Mouse (Mus musculus) heart, embryonic 14.5 days (tissue): ENCODE measurements around the gene Myo18b. TPM values are rescaled to one million over a fixed set of nuclear protein-coding genes. Genes with fewer than 3 reads are reported as not detected.

ENCODE experiments used
- ATAC-seq: fragments of 200-750 bp; cut with Nextera tagmentation; 2 replicates; pipeline ENCODE4 v1.8.0; 2017; ENCODE audit warnings: low read depth, moderate TSS enrichment; ENCODE audit not compliant: insufficient number of reproducible peaks, insufficient read depth, low FRiP score
- H3K27ac ChIP-seq, 2 experiments: fragments of 200-500 bp in 1 of 2; fragments of 300-500 bp in 1 of 2; sonication (generic) in 1 of 2; replicated peaks in 1 of 2; 2 replicates each; pipeline ENCODE4 v1.5.1; 2012 to 2014; ENCODE audit warnings: low read depth in 2 of 2, low read length in 2 of 2, control low read depth in 1 of 2, mild to moderate bottlenecking in 1 of 2, mixed read lengths in 1 of 2; ENCODE audit not compliant: control insufficient read depth in 1 of 2, insufficient read depth in 1 of 2
- H3K27me3 ChIP-seq: fragments of 300-500 bp; sonication (generic); 2 replicates; pipeline ENCODE4 v1.6.1; 2014; ENCODE audit warnings: mild to moderate bottlenecking, low read length, control low read depth; ENCODE audit not compliant: control insufficient read depth, insufficient read depth
- H3K36me3 ChIP-seq: fragments of 300-500 bp; sonication (generic); 2 replicates; pipeline ENCODE4 v1.6.1; 2014; ENCODE audit warnings: mild to moderate bottlenecking, control low read depth, low read length, mixed read lengths; ENCODE audit not compliant: control insufficient read depth, insufficient read depth
- H3K4me1 ChIP-seq, 2 experiments: fragments of 200-500 bp in 1 of 2; fragments of 300-500 bp in 1 of 2; sonication (generic) in 1 of 2; 2 replicates each; pipeline ENCODE4 v1.6.1; 2012 to 2014; ENCODE audit warnings: low read length in 2 of 2, control low read depth in 1 of 2, mixed read lengths in 1 of 2; ENCODE audit not compliant: control insufficient read depth in 2 of 2, insufficient read depth in 2 of 2
- H3K4me2 ChIP-seq: fragments of 300-500 bp; sonication (generic); 2 replicates; pipeline ENCODE4 v1.6.1; 2014; ENCODE audit warnings: mild to moderate bottlenecking, low read length
- H3K4me3 ChIP-seq, 2 experiments: fragments of 200-500 bp in 1 of 2; fragments of 300-500 bp in 1 of 2; sonication (generic) in 1 of 2; 2 replicates each; pipeline ENCODE4 v1.5.1; 2012 to 2014; ENCODE audit warnings: low read length in 2 of 2, mild to moderate bottlenecking in 2 of 2, control low read depth in 1 of 2, low read depth in 1 of 2, moderate library complexity in 1 of 2; ENCODE audit not compliant: control insufficient read depth in 1 of 2, insufficient read depth in 1 of 2
- H3K9ac ChIP-seq: fragments of 300-500 bp; sonication (generic); 2 replicates; pipeline ENCODE4 v1.6.1; 2014; ENCODE audit warnings: mild to moderate bottlenecking, low read length
- H3K9me3 ChIP-seq: fragments of 300-500 bp; sonication (generic); 2 replicates; pipeline ENCODE4 v1.6.1; 2016; ENCODE audit warnings: low read length, control low read depth; ENCODE audit not compliant: control insufficient read depth
- WGBS: fragments of 180-500 bp; shearing (Covaris S2); extraction: QIAGEN DNeasy Blood & Tissue Kit; methylation state at CpG from one replicate; pipeline ENCODE4 v1.1.7; 2014; 5-methylcytosine and 5-hydroxymethylcytosine counted together
- polyA plus RNA-seq: library from polyadenylated mRNA; unstranded; fragments of >200 nt; fragmentation: Nextera tagmentation; extraction: Ambion mirVana; gene quantifications from 2 replicates; pipeline ENCODE4 v1.2.1, GENCODE M21; 2014

Myo18b gene
- polyA plus RNA-seq, 1 experiment from 2014 or later = 33.6 TPM

DNA sequence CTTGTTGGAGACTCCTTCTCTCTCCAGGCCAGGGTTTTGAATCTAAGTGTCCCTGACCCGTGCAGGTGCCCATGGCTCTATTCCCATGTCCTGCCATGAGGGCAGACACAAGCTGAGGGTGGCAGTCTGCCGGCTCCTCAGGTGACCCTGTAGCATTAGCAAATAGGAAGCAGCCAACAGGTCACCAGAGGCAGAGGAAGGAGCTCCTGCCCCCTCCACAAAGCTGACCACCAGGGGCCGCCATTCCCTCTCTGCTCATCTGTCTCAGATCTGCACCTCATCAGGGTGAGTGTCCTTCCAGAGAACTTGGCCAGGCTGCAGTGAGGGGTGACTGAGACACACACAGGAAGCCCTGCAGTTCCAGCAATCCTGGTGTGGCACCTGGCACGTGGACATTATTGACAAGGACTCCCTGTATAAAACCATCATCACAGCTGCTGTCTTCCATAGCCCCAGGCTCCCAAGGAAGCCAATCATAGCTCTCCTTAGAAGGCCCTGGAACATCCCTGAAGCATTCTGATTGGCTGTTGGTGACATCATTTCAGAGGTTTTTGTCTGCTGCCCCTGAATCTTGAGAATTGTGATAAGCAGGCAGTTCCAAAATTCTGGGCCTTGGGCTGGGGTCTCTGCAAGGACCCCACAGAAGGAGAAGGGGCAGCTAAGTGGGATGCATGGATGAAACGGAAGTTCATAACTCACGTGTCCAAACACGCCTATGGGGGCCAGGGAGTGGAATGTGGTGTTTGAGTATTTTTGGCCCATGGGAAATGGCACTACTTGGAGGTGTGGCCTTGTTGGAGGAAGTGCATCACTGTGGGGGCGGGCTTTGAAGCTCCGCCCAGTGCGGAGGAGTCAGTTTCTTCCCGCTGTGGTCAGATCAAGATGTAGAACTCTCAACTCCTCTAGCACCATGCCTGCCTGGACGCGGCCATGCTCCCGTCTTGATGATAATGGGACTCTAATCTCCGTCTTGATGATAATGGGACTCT lies 104.1 kb downstream of the Myo18b start:
- Histone ChIP-seq H3K36me3 (peaks cover 79% of the 10 kb centered on the region), H3K4me1 (peaks cover 13 to 22% of the 10 kb centered on the region in 2 experiments), H3K4me2 (no peak overlapping the region), H3K9me3 (no peaks in the 10 kb centered on the region), H3K4me3 (no peak overlapping the region), H3K27ac (no peak overlapping the region), H3K9ac (no peak overlapping the region), H3K27me3 (no peaks in the 10 kb centered on the region)
- no peak for ATAC-seq
- WGBS = 66% methylated on average over 15 of the region's 15 CpGs

- Histone ChIP-seq H3K27me3 (no peaks in the 10 kb centered on the region), H3K9me3 (no peaks in the 10 kb centered on the region), H3K4me3 (no peak overlapping the region), H3K36me3 (peaks cover 80% of the 10 kb centered on the region), H3K4me2 (no peak overlapping the region), H3K9ac (no peak overlapping the region), H3K4me1 (peaks cover 13 to 22% of the 10 kb centered on the region in 2 experiments), H3K27ac (peak overlapping the region; percentile 69 to 73)
- 29% methylated on average over 4 of the region's 4 CpGs for WGBS
- ATAC-seq = peak; percentile 80
These were observed 105.6 kb downstream of the Myo18b start for GRCm38 (mm10) chr5:112790376-112791111.

GRCm38 (mm10) chr5:112788441-112788840 lies 107.7 kb downstream of the Myo18b start:
- H3K9ac ChIP-seq = no peak overlapping the region
- H3K36me3 ChIP-seq = peaks cover 79% of the 10 kb centered on the region
- H3K9me3 ChIP-seq = no peaks in the 10 kb centered on the region
- 93% methylated on average over 2 of the region's 2 CpGs for WGBS
- H3K27me3 ChIP-seq = no peaks in the 10 kb centered on the region
- H3K4me3 ChIP-seq = no peak overlapping the region
- no peak overlapping the region for H3K4me2 ChIP-seq
- ATAC-seq = no peak
- H3K4me1 ChIP-seq = peaks cover 13 to 22% of the 10 kb centered on the region in 2 experiments
- H3K27ac ChIP-seq = no peak overlapping the region

DNA sequence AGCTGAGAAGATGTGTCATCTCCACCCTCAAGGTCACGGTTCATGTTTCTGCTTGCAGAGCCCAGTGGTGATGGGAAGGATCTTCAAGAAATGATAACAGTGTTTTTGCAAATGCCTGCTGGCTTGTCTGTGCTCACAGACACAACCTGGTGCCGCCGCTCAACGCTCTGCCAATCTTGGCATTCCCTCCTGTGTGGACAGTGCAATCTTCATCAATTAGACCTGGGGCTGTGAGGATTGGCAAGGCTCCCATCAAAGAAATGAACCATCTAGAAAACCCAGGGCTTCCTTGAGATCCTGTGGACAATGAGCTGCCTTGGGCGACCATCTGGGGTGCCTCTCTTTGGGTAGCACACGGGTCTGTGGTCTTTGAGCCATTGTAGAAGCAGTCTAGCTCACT lies 109.4 kb downstream of the Myo18b start:
- Histone ChIP-seq H3K36me3 (peaks cover 80% of the 10 kb centered on the region), H3K27ac (no peak overlapping the region), H3K9ac (no peak overlapping the region), H3K4me1 (peaks cover 13 to 16% of the 10 kb centered on the region in 2 experiments), H3K4me3 (no peak overlapping the region), H3K27me3 (no peaks in the 10 kb centered on the region), H3K4me2 (no peak overlapping the region), H3K9me3 (no peaks in the 10 kb centered on the region)
- no peak for ATAC-seq
- 88% methylated on average over 6 of the region's 6 CpGs for whole genome bisulfite sequencing

DNA sequence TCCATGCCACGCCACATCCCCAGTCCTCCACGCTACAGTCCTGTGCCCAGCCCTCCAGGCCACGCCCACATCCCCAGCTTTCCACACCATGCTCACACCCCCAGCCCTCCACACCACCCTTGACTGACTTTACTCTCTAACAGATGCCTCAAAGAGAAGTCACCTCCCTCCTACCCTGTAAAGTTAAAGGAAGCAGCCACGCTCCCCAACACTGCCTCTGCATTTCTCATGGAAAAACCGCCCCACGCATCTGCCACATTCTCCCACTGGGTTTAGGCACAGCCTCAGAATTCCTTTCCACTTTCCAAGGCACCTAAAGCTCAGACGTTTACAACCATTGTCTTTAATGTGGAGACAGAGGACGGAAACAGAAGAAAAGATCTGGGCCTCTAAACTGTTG lies 110.1 kb downstream of the Myo18b start:
- Histone ChIP-seq H3K27me3 (no peaks in the 10 kb centered on the region), H3K27ac (no peak overlapping the region), H3K4me1 (peaks cover 13 to 14% of the 10 kb centered on the region in 2 experiments), H3K9ac (no peak overlapping the region), H3K36me3 (peaks cover 85% of the 10 kb centered on the region), H3K9me3 (no peaks in the 10 kb centered on the region), H3K4me2 (no peak overlapping the region), H3K4me3 (no peak overlapping the region)
- 77% methylated on average over 8 of the region's 8 CpGs for WGBS
- no peak for ATAC-seq

DNA sequence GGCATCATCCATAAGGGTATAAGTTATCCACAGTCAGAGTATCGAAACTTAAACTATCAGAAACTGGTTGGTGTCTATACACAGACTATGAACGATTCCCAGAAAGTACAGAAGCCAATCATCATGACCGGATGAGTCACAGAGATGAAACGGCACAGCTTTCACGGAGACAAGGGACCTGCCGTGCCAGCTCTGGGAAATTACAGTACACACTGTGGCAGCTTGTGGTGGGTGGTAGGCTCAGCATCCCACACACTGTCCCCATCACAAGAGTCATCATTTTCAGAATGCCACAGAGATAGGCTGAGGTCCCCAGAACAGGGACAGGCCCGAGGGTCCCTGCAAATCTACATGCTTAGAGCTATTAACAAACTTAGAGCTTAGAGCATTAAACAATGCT lies 114.4 kb downstream of the Myo18b start:
- Histone ChIP-seq H3K27ac (no peak overlapping the region), H3K4me3 (no peak overlapping the region), H3K36me3 (peaks cover 79% of the 10 kb centered on the region), H3K27me3 (no peaks in the 10 kb centered on the region), H3K4me1 (peaks cover 10 to 11% of the 10 kb centered on the region in 2 experiments; a peak in 3 of 4 replicates), H3K4me2 (no peak overlapping the region), H3K9ac (no peak overlapping the region), H3K9me3 (no peaks in the 10 kb centered on the region)
- no peak for ATAC-seq
- 90% methylated on average over 7 of the region's 7 CpGs for WGBS

- Histone ChIP-seq H3K27ac (no peak overlapping the region), H3K9ac (no peak overlapping the region), H3K27me3 (no peaks in the 10 kb centered on the region), H3K9me3 (no peaks in the 10 kb centered on the region), H3K4me3 (no peak overlapping the region), H3K4me1 (peaks cover 13% of the 10 kb centered on the region in 2 experiments; a peak in 3 of 4 replicates), H3K36me3 (peaks cover 74% of the 10 kb centered on the region), H3K4me2 (no peak overlapping the region)
- no peak for ATAC-seq
- WGBS = 87% methylated on average over 4 of the region's 4 CpGs
These were observed 114.9 kb downstream of the Myo18b start for GRCm38 (mm10) chr5:112781231-112781630.
